Mouse (Mus musculus) kidney, embryonic 14.5 days (tissue): ENCODE data around the gene Nxph1. TPM values are rescaled to one million over a fixed set of nuclear protein-coding genes. Genes with fewer than 3 reads are reported as not detected.

Source experiments
- ATAC-seq: fragments of 200-750 bp; cut with Nextera tagmentation; 2 replicates; pipeline ENCODE4 v1.8.0; 2017; ENCODE audit warnings: moderate number of reproducible peaks, mild to moderate bottlenecking, moderate TSS enrichment, moderate library complexity; ENCODE audit not compliant: low FRiP score, low TSS enrichment
- H3K27ac ChIP-seq: fragments of 300-500 bp; sonication (generic); 2 replicates; pipeline ENCODE4 v1.5.1; 2014; ENCODE audit warnings: low read depth, mild to moderate bottlenecking, low read length, moderate library complexity, mixed read lengths
- H3K27me3 ChIP-seq: fragments of 300-500 bp; sonication (generic); 2 replicates; pipeline ENCODE4 v1.6.1; 2014; ENCODE audit warnings: mild to moderate bottlenecking, low read length; ENCODE audit not compliant: control insufficient read depth, insufficient read depth
- H3K36me3 ChIP-seq: fragments of 300-500 bp; sonication (generic); 2 replicates; pipeline ENCODE4 v1.6.1; 2014; ENCODE audit warnings: low read length, mixed read lengths; ENCODE audit not compliant: control insufficient read depth, insufficient read depth
- H3K4me1 ChIP-seq: fragments of 300-500 bp; sonication (generic); 2 replicates; pipeline ENCODE4 v1.6.1; 2014; ENCODE audit warnings: low read length, mixed read lengths; ENCODE audit not compliant: control insufficient read depth, insufficient read depth
- H3K4me2 ChIP-seq: fragments of 300-500 bp; sonication (generic); replicated peaks from 2 replicates; pipeline ENCODE4 v1.6.1; 2014; ENCODE audit warnings: low read depth, mild to moderate bottlenecking, low read length
- H3K4me3 ChIP-seq: fragments of 300-500 bp; sonication (generic); 2 replicates; pipeline ENCODE4 v1.5.1; 2014; ENCODE audit warnings: mild to moderate bottlenecking, low read length
- H3K9ac ChIP-seq: fragments of 300-500 bp; sonication (generic); 2 replicates; pipeline ENCODE4 v1.6.1; 2014; ENCODE audit warnings: low read depth, mild to moderate bottlenecking, low read length, moderate library complexity
- H3K9me3 ChIP-seq: fragments of 300-500 bp; sonication (generic); 2 replicates; pipeline ENCODE4 v1.6.1; 2016; ENCODE audit warnings: low read length; ENCODE audit not compliant: control insufficient read depth
- WGBS: fragments of 180-500 bp; shearing (Covaris S2); extraction: QIAGEN DNeasy Blood & Tissue Kit; methylation state at CpG from one replicate; pipeline ENCODE4 v1.1.7; 2014; 5-methylcytosine and 5-hydroxymethylcytosine counted together
- polyA plus RNA-seq: library from polyadenylated mRNA; unstranded; fragments of >200 nt; fragmentation: Nextera tagmentation; extraction: Ambion mirVana; gene quantifications from 2 replicates; pipeline ENCODE4 v1.2.1, GENCODE M21; 2014

Nxph1 gene
- polyA plus RNA-seq, 1 experiment from 2014 or later, result 0.11 TPM

DNA sequence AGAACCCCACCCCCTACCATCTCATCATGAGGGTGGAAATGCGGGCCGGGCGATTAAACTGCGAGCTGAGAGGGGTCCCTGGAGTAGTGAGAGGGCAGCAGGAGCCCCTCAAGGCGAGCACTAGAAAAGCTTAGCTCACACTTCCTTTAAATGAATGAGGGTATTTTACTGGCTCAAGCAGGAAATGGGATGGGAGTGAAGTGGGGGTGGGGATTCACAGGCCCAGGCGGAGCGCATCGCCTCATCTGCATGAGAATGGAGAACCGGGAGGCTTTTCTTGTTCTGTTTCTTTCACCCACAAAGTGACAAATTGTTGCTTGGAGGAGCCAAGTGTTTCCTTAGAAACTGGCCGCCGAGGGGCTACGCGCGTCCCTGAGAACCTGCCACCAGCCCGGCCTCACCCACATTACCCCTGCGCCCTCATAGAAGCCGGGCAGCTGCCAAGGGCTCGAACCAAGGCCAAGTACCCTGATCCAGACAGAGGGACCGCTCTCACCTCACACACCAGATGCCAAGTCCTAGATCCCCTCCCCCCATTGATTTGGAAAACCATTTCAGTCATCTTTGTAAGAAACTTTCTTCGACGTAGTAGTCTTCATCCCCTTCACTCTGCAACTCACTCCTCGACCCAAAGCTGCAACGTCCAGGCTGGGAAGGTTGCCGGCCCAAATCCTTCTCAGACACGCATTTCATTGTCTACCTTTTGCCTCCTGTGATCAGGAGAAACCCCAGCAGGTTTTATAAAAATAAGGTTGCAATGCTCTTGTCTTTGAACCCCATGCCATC is 8.7 kb downstream of the Nxph1 start:
- Histone ChIP-seq H3K27ac (no peak overlapping the region), H3K27me3 (peaks cover 58% of the 10 kb centered on the region), H3K4me1 (no peaks in the 10 kb centered on the region), H3K4me3 (no peak overlapping the region), H3K36me3 (no peaks in the 10 kb centered on the region), H3K9me3 (no peaks in the 10 kb centered on the region), H3K4me2 (no peak overlapping the region), H3K9ac (no peak overlapping the region)
- 1% methylated on average over 25 of the region's 25 CpGs for WGBS
- no peak; the same call in 1 of the 2 replicates for ATAC-seq

DNA sequence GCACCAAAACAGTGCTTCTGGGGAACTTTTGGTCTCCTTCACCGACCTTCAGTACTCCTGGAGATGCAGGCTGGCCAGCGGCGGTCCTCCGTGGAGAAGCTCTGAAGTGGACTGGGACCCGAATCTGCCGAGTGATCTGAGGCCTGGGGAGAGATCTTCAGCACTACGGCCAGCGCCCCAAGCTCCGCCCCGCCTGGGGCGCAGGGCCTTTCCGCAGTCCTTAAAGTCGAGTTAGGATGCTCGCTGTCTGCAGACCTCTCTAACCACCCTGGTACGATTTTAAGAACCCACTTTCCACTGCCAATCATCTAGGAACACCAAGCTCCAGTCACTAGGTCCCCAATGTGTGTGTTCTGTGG is 9.3 kb downstream of the Nxph1 start:
- Histone ChIP-seq H3K4me3 (peak overlapping the region; percentile 6; the same call in 1 of the 2 replicates), H3K27ac (no peak overlapping the region)
- under 1% methylated on average over 15 of the region's 15 CpGs for WGBS

GRCm38 (mm10) chr6:8958081-8958919 is 10.1 kb downstream of the Nxph1 start:
- no peak overlapping the region for H3K27ac ChIP-seq
- no peak overlapping the region for H3K9ac ChIP-seq
- WGBS, result 3% methylated on average over 28 of the region's 28 CpGs
- H3K9me3 ChIP-seq, result no peaks in the 10 kb centered on the region
- peaks cover 48% of the 10 kb centered on the region for H3K27me3 ChIP-seq
- no peaks in the 10 kb centered on the region for H3K36me3 ChIP-seq
- peak; percentile 56; the same call in 1 of the 2 replicates for ATAC-seq
- peak overlapping the region; percentile 3; the same call in 1 of the 2 replicates for H3K4me3 ChIP-seq
- H3K4me2 ChIP-seq, result no peak overlapping the region
- H3K4me1 ChIP-seq, result no peaks in the 10 kb centered on the region

More for the DNA sequence above, 9.3 kb downstream of the Nxph1 start:
- Histone ChIP-seq H3K4me2 (peak overlapping the region; percentile 21; the same call in 1 of the 2 replicates), H3K36me3 (no peaks in the 10 kb centered on the region), H3K27me3 (peaks cover 55% of the 10 kb centered on the region), H3K9ac (no peak overlapping the region), H3K4me1 (no peaks in the 10 kb centered on the region), H3K9me3 (no peaks in the 10 kb centered on the region)
- peak; percentile 89 for ATAC-seq

DNA sequence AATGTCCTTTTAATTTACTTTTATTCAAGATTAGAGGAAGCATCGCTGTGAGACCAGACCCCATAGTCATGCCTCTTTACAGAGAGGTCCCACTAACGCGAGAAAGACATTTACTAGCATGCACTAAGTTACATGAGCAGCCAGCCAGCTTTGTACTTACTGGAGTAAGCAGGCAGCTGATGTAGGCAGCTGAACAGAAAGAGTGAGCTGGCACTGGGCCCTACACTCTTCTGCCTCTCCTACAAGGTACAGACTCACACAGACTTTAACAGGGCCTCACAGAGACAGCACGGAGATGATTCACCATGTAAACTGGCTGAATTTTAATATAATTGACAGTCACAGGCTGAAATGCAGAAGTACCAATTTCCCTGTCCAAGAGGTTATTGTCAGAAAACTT is 11.6 kb downstream of the Nxph1 start:
- no peak overlapping the region for H3K4me2 ChIP-seq
- H3K9ac ChIP-seq, result no peak overlapping the region
- H3K4me3 ChIP-seq, result no peak overlapping the region
- H3K27ac ChIP-seq, result no peak overlapping the region
- no peaks in the 10 kb centered on the region for H3K36me3 ChIP-seq
- WGBS, result 78% methylated on average over 4 of the region's 4 CpGs
- peaks cover 33% of the 10 kb centered on the region for H3K27me3 ChIP-seq
- H3K9me3 ChIP-seq, result no peaks in the 10 kb centered on the region
- no peak for ATAC-seq
- H3K4me1 ChIP-seq, result no peaks in the 10 kb centered on the region

DNA sequence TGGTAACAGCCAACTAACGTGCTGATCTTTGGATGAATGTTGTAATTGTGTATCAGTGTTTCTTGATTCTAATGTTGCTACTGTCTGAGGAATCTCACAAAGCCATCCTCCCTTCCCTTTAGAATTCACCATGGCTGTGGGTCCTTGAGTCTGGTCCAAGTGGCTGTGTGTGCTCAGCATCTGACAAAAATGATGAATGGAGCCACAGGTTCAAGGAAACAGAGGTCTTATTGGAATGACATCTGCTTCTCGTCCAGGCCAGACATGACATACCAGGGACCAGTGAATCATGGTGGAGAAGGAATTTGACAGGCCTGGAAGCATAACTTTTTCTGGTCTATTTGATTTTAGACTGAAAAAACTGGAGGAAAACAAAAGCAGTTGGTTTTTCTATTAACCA is 22.3 kb downstream of the Nxph1 start:
- WGBS, result 60% methylated on average over 2 of the region's 2 CpGs
- Histone ChIP-seq H3K4me1 (no peaks in the 10 kb centered on the region), H3K9me3 (no peaks in the 10 kb centered on the region), H3K36me3 (no peaks in the 10 kb centered on the region), H3K4me3 (no peak overlapping the region), H3K27ac (no peak overlapping the region), H3K4me2 (no peak overlapping the region), H3K27me3 (no peaks in the 10 kb centered on the region), H3K9ac (no peak overlapping the region)
- no peak for ATAC-seq

DNA sequence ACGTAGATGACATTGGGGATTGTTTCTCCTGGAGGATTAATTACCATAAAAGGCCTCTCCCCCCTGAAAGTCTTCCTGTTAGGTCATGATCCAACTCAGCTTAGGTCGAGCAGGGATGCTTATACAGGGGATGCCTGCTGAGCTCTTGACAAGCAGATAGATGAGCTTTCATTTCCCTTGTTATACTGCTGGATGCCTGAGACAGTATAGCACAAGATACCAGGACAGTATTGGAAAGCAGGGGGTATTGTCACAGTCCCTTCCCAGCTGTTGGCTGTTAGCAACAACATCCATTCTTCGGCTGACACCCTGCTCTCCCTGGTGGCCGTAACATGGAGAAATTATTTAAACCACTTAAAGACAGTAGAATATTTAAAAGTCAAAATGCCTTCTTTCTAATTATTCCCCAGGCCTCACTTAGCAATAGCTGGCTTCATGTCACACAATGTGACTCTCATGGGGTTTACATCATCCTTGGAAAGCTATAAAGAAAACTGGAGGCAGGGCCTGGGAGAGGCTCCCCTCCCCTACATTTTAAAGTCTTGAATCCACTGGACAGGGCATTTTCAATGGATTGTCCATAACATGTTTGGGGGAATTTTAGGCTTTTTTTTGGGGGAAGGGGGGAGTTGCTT is 31.1 kb downstream of the Nxph1 start:
- Histone ChIP-seq H3K9ac (no peak overlapping the region), H3K36me3 (no peaks in the 10 kb centered on the region), H3K27me3 (no peaks in the 10 kb centered on the region), H3K4me1 (no peaks in the 10 kb centered on the region), H3K27ac (no peak overlapping the region), H3K4me2 (no peak overlapping the region), H3K4me3 (no peak overlapping the region), H3K9me3 (no peaks in the 10 kb centered on the region)
- WGBS, result 40% methylated on average over 4 of the region's 4 CpGs
- ATAC-seq, result no peak

DNA sequence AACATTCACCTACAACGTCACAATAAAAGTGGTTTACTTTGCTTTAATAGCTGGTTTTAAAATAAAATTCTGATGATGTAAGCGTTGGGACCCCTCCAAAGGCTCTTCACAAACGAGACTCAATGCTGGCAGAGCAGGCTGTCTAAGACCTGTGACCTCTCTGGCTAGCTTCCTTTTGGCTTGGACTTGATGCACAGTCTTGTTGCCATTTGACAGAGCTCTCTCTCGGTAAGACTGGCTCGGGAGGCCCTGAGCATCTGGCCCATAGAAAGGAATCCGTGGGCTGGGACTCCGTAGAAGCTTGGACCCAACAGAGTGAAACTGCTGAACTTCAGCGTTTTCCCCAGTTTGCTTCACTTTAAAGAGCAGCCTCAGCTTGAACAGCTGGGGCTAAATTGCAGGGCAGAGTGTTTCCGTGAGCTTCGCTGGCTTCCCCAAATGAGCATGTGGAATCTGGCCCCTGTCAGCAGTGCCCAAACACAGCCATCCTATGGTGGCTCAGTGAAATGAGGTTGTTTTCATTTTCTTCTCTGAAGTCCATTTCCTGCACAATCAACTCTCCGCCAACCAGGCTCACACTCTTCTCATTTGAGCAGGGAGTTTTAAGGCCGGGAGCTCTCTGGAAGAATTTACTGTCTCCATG is 48.2 kb downstream of the Nxph1 start:
- Histone ChIP-seq H3K4me1 (no peaks in the 10 kb centered on the region), H3K4me3 (no peak overlapping the region), H3K9ac (no peak overlapping the region), H3K27ac (no peak overlapping the region), H3K27me3 (no peaks in the 10 kb centered on the region), H3K36me3 (no peaks in the 10 kb centered on the region), H3K4me2 (no peak overlapping the region), H3K9me3 (no peaks in the 10 kb centered on the region)
- 44% methylated on average over 12 of the region's 12 CpGs for WGBS
- ATAC-seq, result peak; percentile 46; the same call in 1 of the 2 replicates

DNA sequence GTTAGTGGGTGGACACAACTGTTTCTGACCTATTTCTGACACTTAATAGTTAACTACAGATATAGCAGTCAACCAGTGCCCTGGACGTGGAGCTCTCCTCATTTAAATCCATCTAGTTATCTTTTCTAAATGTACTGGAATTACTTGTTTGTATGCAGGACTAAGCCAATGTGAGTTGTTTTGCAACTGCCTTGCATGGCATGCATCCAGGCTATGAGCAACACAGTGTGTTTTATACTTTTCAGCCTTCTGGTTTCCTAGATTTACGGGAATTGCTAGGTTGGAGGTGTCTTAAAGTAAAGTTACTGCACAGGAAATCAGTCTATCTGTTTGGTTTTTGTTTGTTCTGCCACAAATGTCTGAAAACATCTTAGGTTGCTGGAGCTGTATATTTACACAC is 49.1 kb downstream of the Nxph1 start:
- Histone ChIP-seq H3K4me1 (no peaks in the 10 kb centered on the region), H3K9me3 (no peaks in the 10 kb centered on the region), H3K27me3 (no peaks in the 10 kb centered on the region), H3K4me2 (no peak overlapping the region), H3K9ac (no peak overlapping the region), H3K27ac (no peak overlapping the region), H3K36me3 (no peaks in the 10 kb centered on the region), H3K4me3 (no peak overlapping the region)
- 77% methylated on average over 2 of the region's 2 CpGs for WGBS
- ATAC-seq, result no peak
